Mouse (Mus musculus): ENCODE measurements around the gene Socs7.

DNA sequence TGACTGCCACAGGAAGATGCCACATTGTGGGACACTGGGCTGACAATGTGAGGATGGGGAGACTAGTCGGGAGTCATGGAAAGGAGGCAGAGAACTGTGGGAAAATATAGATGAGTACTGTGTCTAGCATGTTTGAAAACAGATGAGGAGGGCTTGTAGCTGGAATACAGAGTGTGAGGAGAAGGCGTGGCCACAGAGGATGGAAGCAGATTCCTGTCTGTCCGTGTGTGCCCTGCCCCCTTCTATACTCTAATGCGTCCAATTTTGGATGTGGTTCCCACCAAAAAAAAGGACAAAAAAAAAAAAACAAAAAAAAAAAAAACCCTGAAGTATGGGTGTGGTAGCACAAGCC lies 66.4 kb downstream of the Socs7 start:
- TF ChIP-seq CTCF (IDR thresholded peaks at IDR 0.05; ENCODE audit: extremely low read depth, insufficient read depth, insufficient read length, insufficient replicate concordance) (no peak), POLR2A (IDR thresholded peaks at IDR 0.05; ENCODE audit: low read depth, low read length) (no peak)

Data from spleen, adult 2 months (tissue).